Mouse (Mus musculus): ENCODE data around the gene Emp1. TPM values are rescaled to one million over a fixed set of nuclear protein-coding genes. Genes with fewer than 3 reads are reported as not detected.

Gene Emp1
- polyA plus RNA-seq, 1 experiment from 2014 or later = 14.0 TPM

DNA sequence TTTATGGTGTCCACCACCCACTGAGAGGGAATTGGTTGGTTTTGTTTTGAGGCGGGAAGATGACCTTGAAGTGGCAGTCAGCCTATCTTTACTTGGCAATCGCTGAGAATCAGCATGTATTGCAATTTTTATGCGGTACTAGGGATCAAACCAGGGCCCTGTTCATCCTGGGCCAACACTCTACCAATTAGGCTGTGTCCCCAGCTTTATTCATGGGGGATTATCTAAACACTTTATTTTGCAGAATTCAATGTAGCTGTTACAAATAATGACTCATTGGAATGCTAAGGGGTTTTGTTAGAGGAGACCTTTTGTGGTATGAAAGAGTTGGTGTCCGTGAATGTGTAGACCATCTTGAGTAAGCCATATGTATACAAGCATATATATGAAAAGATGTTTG lies 9.8 kb upstream of the Emp1 start:
- no peaks in the 10 kb centered on the region for H3K9me3 ChIP-seq (ENCODE audit: control insufficient read depth, low read length)
- no peak overlapping the region for H3K9ac ChIP-seq (ENCODE audit: low read depth, low read length)
- no peak overlapping the region for H3K27ac ChIP-seq (ENCODE audit: low read depth, low read length)
- H3K36me3 ChIP-seq (ENCODE audit: control insufficient read depth, insufficient read depth, low read length) = no peaks in the 10 kb centered on the region
- H3K4me2 ChIP-seq (replicated peaks; ENCODE audit: low read depth, low read length) = no peak overlapping the region
- WGBS = 90% methylated on average over 4 of the region's 4 CpGs
- no peak for ATAC-seq (ENCODE audit: low FRiP score, low TSS enrichment)
- no peaks in the 10 kb centered on the region for H3K27me3 ChIP-seq (ENCODE audit: control insufficient read depth, insufficient read depth, low read length)
- no peak overlapping the region for H3K4me3 ChIP-seq (ENCODE audit: low read length)
- peaks cover 9% of the 10 kb centered on the region; the same call in 1 of the 2 replicates for H3K4me1 ChIP-seq (ENCODE audit: control insufficient read depth, insufficient read depth, low read length)

DNA sequence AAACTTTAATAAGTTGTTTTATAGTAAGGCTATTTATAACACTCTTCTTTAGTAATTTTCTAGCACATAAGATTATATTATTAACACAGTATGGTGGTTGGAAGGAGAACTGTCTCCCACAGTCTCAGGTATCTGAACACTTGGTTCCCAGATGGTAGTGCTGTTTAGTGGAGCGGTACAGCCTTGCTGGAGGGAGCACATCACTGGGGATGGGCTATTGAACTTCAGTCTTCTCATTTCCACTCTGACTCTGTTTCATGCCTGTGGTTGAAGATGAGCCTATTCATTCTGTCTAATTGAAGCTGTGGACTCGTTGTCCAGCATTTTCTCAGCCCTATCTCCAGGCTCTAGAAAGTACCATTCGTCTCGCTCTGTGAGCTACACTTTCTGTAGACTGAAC lies 7.4 kb upstream of the Emp1 start:
- Histone ChIP-seq H3K4me2 (replicated peaks; ENCODE audit: low read depth, low read length) (no peak overlapping the region), H3K27ac (ENCODE audit: low read depth, low read length) (no peak overlapping the region), H3K27me3 (ENCODE audit: control insufficient read depth, insufficient read depth, low read length) (no peaks in the 10 kb centered on the region), H3K4me1 (ENCODE audit: control insufficient read depth, insufficient read depth, low read length) (peaks cover 9% of the 10 kb centered on the region; the same call in 1 of the 2 replicates), H3K9ac (ENCODE audit: low read depth, low read length) (no peak overlapping the region), H3K36me3 (ENCODE audit: control insufficient read depth, insufficient read depth, low read length) (no peaks in the 10 kb centered on the region), H3K9me3 (ENCODE audit: control insufficient read depth, low read length) (no peaks in the 10 kb centered on the region), H3K4me3 (ENCODE audit: low read length) (no peak overlapping the region)
- WGBS = 71% methylated on average over 4 of the region's 4 CpGs
- no peak for ATAC-seq (ENCODE audit: low FRiP score, low TSS enrichment)

DNA sequence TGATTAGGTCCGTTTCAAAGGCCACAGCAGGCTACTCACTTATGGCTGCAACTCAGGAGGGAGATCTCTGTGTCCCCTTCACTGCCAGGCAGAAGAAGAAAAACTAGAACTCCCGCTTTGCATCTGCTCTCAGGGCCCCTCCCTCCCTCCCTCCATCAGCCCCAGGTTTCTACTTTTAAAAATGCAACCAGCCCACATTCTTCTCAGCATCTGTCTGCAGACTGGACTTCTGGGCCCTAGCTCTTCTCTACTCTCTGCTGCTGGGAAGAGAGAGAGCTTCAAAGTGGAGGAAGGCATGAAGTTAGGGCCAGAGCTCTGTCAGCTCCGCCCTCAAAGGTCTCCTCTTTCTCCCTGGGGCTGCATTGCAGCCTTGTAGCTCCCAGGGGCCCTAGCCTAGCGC lies 2.0 kb upstream of the Emp1 start:
- 54% methylated on average over 4 of the region's 4 CpGs for WGBS
- ATAC-seq (ENCODE audit: low FRiP score, low TSS enrichment) = no peak

DNA sequence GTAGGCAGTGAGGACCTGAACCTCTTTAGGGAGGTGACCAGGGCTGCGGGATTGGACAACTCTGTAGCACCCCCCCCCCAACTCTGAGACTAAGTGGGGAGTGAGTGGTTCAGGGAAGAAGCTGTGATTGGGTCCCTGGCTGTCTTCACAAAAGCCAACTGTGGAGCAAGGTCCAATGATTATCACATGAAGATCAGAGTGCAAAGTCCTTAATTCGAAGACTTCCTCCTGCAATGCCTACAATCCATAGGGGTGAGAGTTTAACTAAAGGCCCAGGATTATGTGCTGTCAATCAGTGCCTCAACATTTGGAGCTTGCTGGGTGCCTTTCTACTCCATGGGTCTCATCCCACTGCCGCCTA lies 267 bp upstream of the Emp1 start:
- WGBS = 72% methylated on average over 3 of the region's 3 CpGs
- no peaks in the 10 kb centered on the region for H3K27me3 ChIP-seq (ENCODE audit: control insufficient read depth, insufficient read depth, low read length)
- no peak overlapping the region for H3K9ac ChIP-seq (ENCODE audit: low read depth, low read length)

More for the DNA sequence above, 2.0 kb upstream of the Emp1 start:
- H3K4me2 ChIP-seq (replicated peaks; ENCODE audit: low read depth, low read length) = no peak overlapping the region
- H3K9me3 ChIP-seq (ENCODE audit: control insufficient read depth, low read length) = no peaks in the 10 kb centered on the region
- H3K27me3 ChIP-seq (ENCODE audit: control insufficient read depth, insufficient read depth, low read length) = no peaks in the 10 kb centered on the region
- H3K27ac ChIP-seq (ENCODE audit: low read depth, low read length) = no peak overlapping the region
- H3K9ac ChIP-seq (ENCODE audit: low read depth, low read length) = no peak overlapping the region
- H3K4me1 ChIP-seq (ENCODE audit: control insufficient read depth, insufficient read depth, low read length) = peaks cover 24% of the 10 kb centered on the region; the same call in 1 of the 2 replicates
- no peaks in the 10 kb centered on the region for H3K36me3 ChIP-seq (ENCODE audit: control insufficient read depth, insufficient read depth, low read length)
- H3K4me3 ChIP-seq (ENCODE audit: low read length) = no peak overlapping the region

DNA sequence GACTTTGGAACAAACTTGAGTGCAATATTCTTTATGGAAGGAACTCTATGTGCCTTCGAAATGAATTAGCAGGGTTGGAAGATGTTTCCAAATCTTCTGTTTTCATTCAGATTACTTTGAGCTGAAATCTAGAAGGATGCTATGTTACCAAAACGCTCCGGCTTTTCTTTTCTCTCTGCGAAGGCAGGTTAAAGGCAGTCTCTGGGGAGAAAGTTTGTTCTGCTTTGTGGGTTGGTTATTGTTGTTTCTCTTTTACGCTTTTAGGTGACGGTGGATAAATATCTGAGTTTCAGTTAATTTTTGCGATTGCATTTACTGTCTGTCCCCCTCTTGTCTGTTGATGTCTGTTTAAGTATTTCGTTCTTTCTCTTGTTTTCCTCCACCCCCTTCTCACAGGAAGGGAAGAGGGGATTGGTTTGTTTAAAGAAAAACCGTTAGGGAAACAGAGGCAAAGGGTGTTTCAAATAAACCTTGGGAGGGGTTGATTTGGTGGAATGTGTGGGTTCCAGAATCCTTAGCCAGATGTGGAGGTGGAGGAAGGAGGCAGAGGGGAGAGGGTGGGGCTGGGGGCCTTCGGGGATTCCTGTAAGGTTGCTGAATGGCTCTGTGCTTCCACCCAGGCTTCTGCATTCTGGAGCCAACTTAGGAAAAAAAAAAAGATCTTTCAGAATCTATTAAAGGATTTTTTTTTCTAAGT lies 1.1 kb downstream of the Emp1 start:
- no peaks in the 10 kb centered on the region for H3K9me3 ChIP-seq (ENCODE audit: control insufficient read depth, low read length)
- H3K9ac ChIP-seq (ENCODE audit: low read depth, low read length) = peak overlapping the region; percentile 58; the same call in 1 of the 2 replicates
- H3K27me3 ChIP-seq (ENCODE audit: control insufficient read depth, insufficient read depth, low read length) = no peaks in the 10 kb centered on the region
- peaks cover 28% of the 10 kb centered on the region; the same call in 1 of the 2 replicates for H3K4me1 ChIP-seq (ENCODE audit: control insufficient read depth, insufficient read depth, low read length)
- peak overlapping the region; percentile 78 for H3K27ac ChIP-seq (ENCODE audit: low read depth, low read length)
- H3K4me3 ChIP-seq (ENCODE audit: low read length) = peak overlapping the region; percentile 29
- WGBS = 54% methylated on average over 10 of the region's 10 CpGs
- no peak for ATAC-seq (ENCODE audit: low FRiP score, low TSS enrichment)
- H3K4me2 ChIP-seq (replicated peaks; ENCODE audit: low read depth, low read length) = peak overlapping the region; percentile 42
- H3K36me3 ChIP-seq (ENCODE audit: control insufficient read depth, insufficient read depth, low read length) = no peaks in the 10 kb centered on the region; the same call in 1 of the 2 replicates

More for the DNA sequence above, 267 bp upstream of the Emp1 start:
- ATAC-seq (ENCODE audit: low FRiP score, low TSS enrichment) = peak; percentile 14; the same call in 1 of the 2 replicates
- no peaks in the 10 kb centered on the region for H3K9me3 ChIP-seq (ENCODE audit: control insufficient read depth, low read length)
- no peak overlapping the region for H3K4me3 ChIP-seq (ENCODE audit: low read length)
- H3K4me2 ChIP-seq (replicated peaks; ENCODE audit: low read depth, low read length) = peak overlapping the region; percentile 42; the same call in 1 of the 2 replicates
- H3K36me3 ChIP-seq (ENCODE audit: control insufficient read depth, insufficient read depth, low read length) = no peaks in the 10 kb centered on the region; the same call in 1 of the 2 replicates
- peaks cover 28% of the 10 kb centered on the region; the same call in 1 of the 2 replicates for H3K4me1 ChIP-seq (ENCODE audit: control insufficient read depth, insufficient read depth, low read length)
- H3K27ac ChIP-seq (ENCODE audit: low read depth, low read length) = peak overlapping the region; percentile 78

DNA sequence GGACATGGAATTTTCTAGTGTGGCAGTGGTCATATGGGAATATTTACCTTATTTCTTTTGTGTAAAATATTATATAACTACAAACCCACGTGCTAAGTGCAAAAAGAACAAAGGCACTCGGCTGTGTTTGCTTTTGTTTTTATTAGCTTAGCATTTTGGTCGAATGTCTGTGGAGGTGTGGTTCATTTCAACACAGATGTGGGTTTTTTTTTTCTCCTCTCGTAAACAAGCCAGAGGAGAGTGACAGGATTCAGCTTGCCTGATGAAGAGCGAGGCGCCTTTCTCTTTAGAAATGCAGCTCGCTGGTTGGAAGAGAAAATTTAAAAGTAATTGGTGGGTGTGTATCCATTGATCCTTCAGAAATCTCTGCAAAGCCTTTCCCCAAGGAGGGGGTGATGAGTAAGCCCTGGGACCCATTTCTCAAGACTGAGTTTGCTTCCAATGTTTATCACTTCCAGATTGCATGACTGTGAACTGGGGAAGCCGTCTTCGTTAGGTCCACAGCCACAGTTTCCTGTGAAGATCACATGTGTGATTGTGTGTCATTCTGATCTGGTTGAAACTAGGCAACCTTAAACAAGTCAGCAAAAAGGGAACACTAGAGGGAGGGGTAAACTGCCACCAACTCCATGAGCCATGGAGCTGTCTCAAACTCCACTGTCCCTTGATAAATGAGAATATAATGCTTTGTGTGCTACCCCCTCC lies 1.8 kb downstream of the Emp1 start:
- Histone ChIP-seq H3K4me3 (ENCODE audit: low read length) (peak overlapping the region; percentile 29), H3K4me2 (replicated peaks; ENCODE audit: low read depth, low read length) (peak overlapping the region; percentile 42), H3K4me1 (ENCODE audit: control insufficient read depth, insufficient read depth, low read length) (peaks cover 28% of the 10 kb centered on the region; the same call in 1 of the 2 replicates), H3K27ac (ENCODE audit: low read depth, low read length) (peak overlapping the region; percentile 78), H3K36me3 (ENCODE audit: control insufficient read depth, insufficient read depth, low read length) (no peaks in the 10 kb centered on the region; the same call in 1 of the 2 replicates), H3K9me3 (ENCODE audit: control insufficient read depth, low read length) (no peaks in the 10 kb centered on the region), H3K9ac (ENCODE audit: low read depth, low read length) (peak overlapping the region; percentile 58; the same call in 1 of the 2 replicates), H3K27me3 (ENCODE audit: control insufficient read depth, insufficient read depth, low read length) (no peaks in the 10 kb centered on the region)
- WGBS = 23% methylated on average over 9 of the region's 9 CpGs
- no peak; the same call in 1 of the 2 replicates for ATAC-seq (ENCODE audit: low FRiP score, low TSS enrichment)

DNA sequence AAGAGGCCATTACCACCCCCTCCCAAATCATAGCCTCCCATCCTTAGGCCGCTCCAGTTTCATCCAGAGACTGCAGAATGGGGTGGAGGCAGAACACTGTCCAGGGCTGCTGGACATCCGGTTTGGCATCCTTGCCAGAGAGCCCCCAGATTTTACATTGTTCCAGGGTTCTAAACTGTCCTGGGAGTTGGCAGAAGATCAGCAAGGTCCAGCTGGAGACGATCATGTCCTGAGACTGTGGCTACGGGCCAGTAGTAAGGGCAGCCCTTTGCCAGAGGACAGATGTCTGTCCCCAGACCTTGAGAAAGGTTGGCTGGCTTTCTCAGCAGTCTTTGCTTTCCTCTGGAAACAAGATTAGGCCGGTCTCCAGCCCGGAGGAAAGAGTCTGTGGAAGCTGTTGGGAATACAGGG lies 2.6 kb downstream of the Emp1 start:
- Histone ChIP-seq H3K4me2 (replicated peaks; ENCODE audit: low read depth, low read length) (peak overlapping the region; percentile 42), H3K9ac (ENCODE audit: low read depth, low read length) (0 out of 2 replicates have a peak overlapping the region, but pooled peaks have one; percentile 18), H3K27me3 (ENCODE audit: control insufficient read depth, insufficient read depth, low read length) (no peaks in the 10 kb centered on the region), H3K4me3 (ENCODE audit: low read length) (peak overlapping the region; percentile 29; the same call in 1 of the 2 replicates), H3K27ac (ENCODE audit: low read depth, low read length) (peak overlapping the region; percentile 78), H3K36me3 (ENCODE audit: control insufficient read depth, insufficient read depth, low read length) (no peaks in the 10 kb centered on the region; the same call in 1 of the 2 replicates), H3K9me3 (ENCODE audit: control insufficient read depth, low read length) (no peaks in the 10 kb centered on the region), H3K4me1 (ENCODE audit: control insufficient read depth, insufficient read depth, low read length) (peaks cover 29% of the 10 kb centered on the region)
- WGBS = 57% methylated on average over 6 of the region's 6 CpGs
- peak; percentile 59 for ATAC-seq (ENCODE audit: low FRiP score, low TSS enrichment)

DNA sequence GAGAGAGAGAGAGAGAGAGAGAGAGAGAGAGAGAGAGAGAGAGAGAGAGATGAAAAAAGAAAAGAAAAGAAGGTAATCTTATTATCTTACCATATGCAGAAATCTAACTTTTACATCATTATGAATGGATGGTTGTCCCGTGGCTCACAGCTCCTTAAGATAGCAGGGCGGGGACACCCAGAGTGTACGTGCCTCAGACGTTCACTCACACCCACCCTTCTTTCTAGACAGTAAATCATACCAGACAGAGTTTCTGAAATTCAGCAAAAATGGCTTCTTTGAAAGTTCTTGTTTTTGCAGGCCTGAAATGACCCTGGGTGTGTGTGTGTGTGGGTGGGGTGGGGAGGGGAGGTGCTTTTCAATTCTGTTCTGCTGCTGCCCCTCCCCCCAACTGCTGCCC lies 3.3 kb downstream of the Emp1 start:
- no peaks in the 10 kb centered on the region for H3K9me3 ChIP-seq (ENCODE audit: control insufficient read depth, low read length)

More for the DNA sequence above, 3.3 kb downstream of the Emp1 start:
- no peak for ATAC-seq (ENCODE audit: low FRiP score, low TSS enrichment)
- Histone ChIP-seq H3K9ac (ENCODE audit: low read depth, low read length) (no peak overlapping the region), H3K27ac (ENCODE audit: low read depth, low read length) (peak overlapping the region; percentile 78), H3K4me1 (ENCODE audit: control insufficient read depth, insufficient read depth, low read length) (peaks cover 25% of the 10 kb centered on the region), H3K4me2 (replicated peaks; ENCODE audit: low read depth, low read length) (no peak overlapping the region; the same call in 1 of the 2 replicates), H3K4me3 (ENCODE audit: low read length) (no peak overlapping the region), H3K27me3 (ENCODE audit: control insufficient read depth, insufficient read depth, low read length) (no peaks in the 10 kb centered on the region), H3K36me3 (ENCODE audit: control insufficient read depth, insufficient read depth, low read length) (no peaks in the 10 kb centered on the region; the same call in 1 of the 2 replicates)
- WGBS = 60% methylated on average over 4 of the region's 4 CpGs
